Mouse (Mus musculus): ENCODE results near the gene Gm340.

DNA sequence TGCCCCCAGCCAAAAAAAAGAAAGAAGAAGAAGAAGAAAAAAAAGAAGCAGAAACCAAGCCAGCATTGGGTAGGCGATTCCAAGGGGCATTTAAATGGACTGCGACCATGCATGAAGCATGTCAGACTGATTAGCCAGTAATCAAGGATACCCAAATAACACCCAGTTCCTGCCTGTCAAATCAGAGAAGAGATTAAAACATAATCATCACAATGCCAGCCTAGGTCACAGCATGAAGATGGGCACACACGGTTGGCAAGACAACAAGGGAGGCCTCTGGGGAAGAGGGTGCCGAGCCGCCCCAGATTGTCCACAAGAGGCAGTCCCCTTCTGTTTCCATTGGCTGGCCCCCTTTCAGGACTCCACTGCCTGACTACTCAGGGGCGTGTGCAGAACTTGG, 52.8 kb downstream of the Gm340 start:
- no peak for TF ChIP-seq CTCF (IDR thresholded peaks at IDR 0.05; ENCODE audit: control insufficient read depth, insufficient read depth, insufficient replicate concordance, low read depth, low read length)
- TF ChIP-seq POLR2A (IDR thresholded peaks at IDR 0.05; ENCODE audit: control insufficient read depth, low read depth, low read length), result no peak

Data from testis, adult 2 months (tissue).